Mouse (Mus musculus) stomach, postnatal 0 days (tissue): ENCODE results near the gene Ttll12.

Experiments
- CTCF ChIP-seq: IDR thresholded peaks from 2 replicates; pipeline ENCODE4 v1.5.1; 2016; ENCODE audit warnings: antibody characterized with exemption, low read depth, mild to moderate bottlenecking, moderate library complexity
- EP300 ChIP-seq: optimal IDR thresholded peaks from 2 replicates; pipeline ENCODE3; 2016; ENCODE audit warnings: antibody characterized with exemption

GRCm38 (mm10) chr15:83576651-83577050 is 18.3 kb downstream of the Ttll12 start:
- TF ChIP-seq EP300, result no peak
- TF ChIP-seq CTCF, result no peak
